Comparison of ENCODE assay signal across 11 mouse cellular contexts in genomic region chr4:118049606-118050302, GRCm38 (mm10).
A peak's percentile ranks its signal among the peaks of the same experiment; 100 is the strongest.
DNase-seq lines count a peak whose midpoint lies in the region; ATAC-seq and TF ChIP-seq lines count a peak whose summit lies in the region.
"Had no signal": no experiment of that assay in that cellular context is flagged by ENCODE, and none has a peak within 500 bp of the region (broad histone marks: within the 10 kb centered on the region; RNA-seq: fewer than 3 reads in every experiment).

No protein-coding gene starts in this region.

- H3K36me3 ChIP-seq in kidney, postnatal 0 days (ENCODE audit: insufficient read depth, low read length): no peaks in the 10 kb centered on the region
- no peaks in the 10 kb centered on the region for H3K36me3 ChIP-seq in liver, embryonic 14.5 days (replicated peaks; ENCODE audit: control insufficient read depth, insufficient read depth, low read depth)
- H3K36me3 ChIP-seq: embryonic facial prominence, embryonic 15.5 days had no signal

- TF ChIP-seq CTCF in kidney, postnatal 0 days (IDR thresholded peaks at IDR 0.05; ENCODE audit: low read depth): no peak
- no peak for TF ChIP-seq CTCF in liver, embryonic 14.5 days (IDR thresholded peaks at IDR 0.05; ENCODE audit: low read depth)
- TF ChIP-seq CTCF in layer of hippocampus, adult 2 months (conservative IDR thresholded peaks at IDR 0.05): no peak

- no peaks in the 10 kb centered on the region for H3K27me3 ChIP-seq in kidney, postnatal 0 days (ENCODE audit: insufficient read depth, low read length)
- no peaks in the 10 kb centered on the region for H3K27me3 ChIP-seq in liver, embryonic 14.5 days (ENCODE audit: control insufficient read depth, insufficient read depth, low read length)
- H3K27me3 ChIP-seq: embryonic facial prominence, embryonic 15.5 days had no signal

- no peak overlapping the region for H3K4me3 ChIP-seq in kidney, postnatal 0 days (replicated peaks; ENCODE audit: low read depth, low read length)
- H3K4me3 ChIP-seq in liver, embryonic 14.5 days (ENCODE audit: insufficient read depth in 1 of 2, low read depth in 2 of 2, low read length in 2 of 2): no peak overlapping the region
- no peak overlapping the region for H3K4me3 ChIP-seq in layer of hippocampus, adult 2 months
- H3K4me3 ChIP-seq: embryonic facial prominence, embryonic 15.5 days had no signal

- H3K4me1 ChIP-seq in kidney, postnatal 0 days (replicated peaks; ENCODE audit: insufficient read depth, low read length): peaks cover 8% of the 10 kb centered on the region; the same call in 1 of the 2 replicates
- H3K4me1 ChIP-seq in liver, embryonic 14.5 days (replicated peaks; ENCODE audit: control insufficient read depth in 2 of 2, insufficient read depth in 2 of 2, low read length in 1 of 2): no peaks in the 10 kb centered on the region

- peak; percentile 61 for DNase-seq in kidney, postnatal 0 days (ENCODE audit: low spot score)
- DNase-seq in kidney, adult 9 months: no peak
- peak; percentile 35 for DNase-seq in urinary bladder, postnatal 25 days (ENCODE audit: low spot score)
- no peak for DNase-seq in urinary bladder, adult 18-20 months (ENCODE audit: low spot score in 2 of 2)
- DNase-seq in liver, embryonic 14.5 days (ENCODE audit: low read depth in 3 of 3, low spot score in 3 of 3): no peak
- no peak for DNase-seq in layer of hippocampus, adult 2 months (ENCODE audit: low spot score in 2 of 2)
- no peak for DNase-seq in c-Kit-positive CD71-positive TER-119-positive erythroid progenitor cells, embryonic 14.5 days (ENCODE audit: low spot score)
- DNase-seq: cerebellum, postnatal 36 days; forebrain, postnatal 0 days; kidney, postnatal 36 days had no signal

- no peak for ATAC-seq in kidney, postnatal 0 days (replicated peaks; ENCODE audit: low FRiP score, low read depth)
- peak; percentile 28; the same call in 1 of the 2 replicates for ATAC-seq in liver, embryonic 14.5 days (ENCODE audit: insufficient read depth)
- ATAC-seq: forebrain, postnatal 0 days had no signal

- no peak overlapping the region for H3K9ac ChIP-seq in kidney, postnatal 0 days (ENCODE audit: low read depth, low read length)
- no peak overlapping the region for H3K9ac ChIP-seq in liver, embryonic 14.5 days (replicated peaks)
- H3K9ac ChIP-seq: embryonic facial prominence, embryonic 15.5 days; forebrain, postnatal 0 days had no signal

- TF ChIP-seq EP300 in liver, embryonic 14.5 days (IDR thresholded peaks at IDR 0.05; ENCODE audit: low read depth): no peak

- H3K9me3 ChIP-seq in kidney, postnatal 0 days (replicated peaks; ENCODE audit: low read length): no peaks in the 10 kb centered on the region
- no peaks in the 10 kb centered on the region for H3K9me3 ChIP-seq in liver, embryonic 14.5 days (ENCODE audit: control insufficient read depth, low read length)
- H3K9me3 ChIP-seq: embryonic facial prominence, embryonic 15.5 days had no signal

- H3K4me2 ChIP-seq in kidney, postnatal 0 days (ENCODE audit: low read length): no peak overlapping the region
- H3K4me2 ChIP-seq in liver, embryonic 14.5 days (ENCODE audit: low read depth): no peak overlapping the region
- H3K4me2 ChIP-seq: embryonic facial prominence, embryonic 15.5 days had no signal

- 31% methylated on average over 12 of the region's 12 CpGs for WGBS in kidney, postnatal 0 days
- WGBS in liver, embryonic 14.5 days (ENCODE audit: insufficient replicate concordance): 45% methylated on average over 12 of the region's 12 CpGs

- peak overlapping the region; percentile 54 for H3K27ac ChIP-seq in kidney, postnatal 0 days
- H3K27ac ChIP-seq in liver, embryonic 14.5 days: no peak overlapping the region
- no peak overlapping the region for H3K27ac ChIP-seq in layer of hippocampus, adult 2 months
- H3K27ac ChIP-seq: embryonic facial prominence, embryonic 15.5 days had no signal

Comparison
In these comparisons a context has a peak if more than half of its experiments do, and no peak if none do; other contexts are left out.
1. DNase-seq: peak in kidney, postnatal 0 days (single experiment) and urinary bladder, postnatal 25 days (single experiment); none in kidney, adult 9 months (single experiment), urinary bladder, adult 18-20 months (0 of 2), liver, embryonic 14.5 days (0 of 3), layer of hippocampus, adult 2 months (0 of 2) and c-Kit-positive CD71-positive TER-119-positive erythroid progenitor cells, embryonic 14.5 days (single experiment).